Mouse (Mus musculus) cerebellum, adult 2 months (tissue): ENCODE measurements at regions not wholly inside any gene's neighbourhood (a gene's known extent, or its start where the extent isn't known, plus 50 kb on each side); places are given as distances from the start of the nearest gene placed in this dataset.

Experiments
- CTCF ChIP-seq: fragments of 200-500 bp; IDR thresholded peaks from 2 replicates; pipeline ENCODE4 v1.5.1; 2011; ENCODE audit warnings: low read depth, mild to moderate bottlenecking, control low read depth, low read length, moderate library complexity, borderline replicate concordance; ENCODE audit not compliant: insufficient read depth
- POLR2A ChIP-seq: fragments of 200-500 bp; IDR thresholded peaks from 2 replicates; pipeline ENCODE4 v1.6.1; 2011; ENCODE audit warnings: low read length, control low read depth, borderline replicate concordance; ENCODE audit not compliant: insufficient read depth

- no peak for TF ChIP-seq CTCF
- TF ChIP-seq POLR2A, result no peak
Measured at GRCm38 (mm10) chr10:71734481-71734880, 386.9 kb downstream of the Ipmk start.
